Mouse (Mus musculus) layer of hippocampus, adult 9-10 months (tissue): ENCODE data around the gene Rere.
"Not testable (repeated sequence)": the region's sequence is repeated elsewhere in the genome, so short reads cannot be mapped to it uniquely, and the experiment has no call there.

Source experiments
- DNase-seq: peaks from one replicate; pipeline ENCODE4 v3.0.0; 2022; ENCODE audit warnings: low spot score

The Rere gene

GRCm38 (mm10) chr4:150555783-150556182 is 274.3 kb downstream of the Rere start:
- DNase-seq = no peak

GRCm38 (mm10) chr4:150556382-150557221 is 275.2 kb downstream of the Rere start:
- peak; percentile 75 for DNase-seq

- not testable (repeated sequence) for DNase-seq
Measured at GRCm38 (mm10) chr4:150557289-150557688, 275.8 kb downstream of the Rere start.

GRCm38 (mm10) chr4:150557976-150558375 is 276.5 kb downstream of the Rere start:
- DNase-seq = no peak

- DNase-seq = no peak
Measured at GRCm38 (mm10) chr4:150559514-150559913, 278.1 kb downstream of the Rere start.

- DNase-seq = no peak
Measured at GRCm38 (mm10) chr4:150563281-150563680, 281.8 kb downstream of the Rere start.

- DNase-seq = no peak
Measured at GRCm38 (mm10) chr4:150566193-150566592, 284.7 kb downstream of the Rere start.

GRCm38 (mm10) chr4:150568318-150569134 is 287.1 kb downstream of the Rere start:
- no peak for DNase-seq

- no peak for DNase-seq
Measured at GRCm38 (mm10) chr4:150569135-150569833, 287.8 kb downstream of the Rere start.

GRCm38 (mm10) chr4:150569834-150570571 is 288.6 kb downstream of the Rere start:
- DNase-seq = no peak

GRCm38 (mm10) chr4:150570793-150571192 is 289.3 kb downstream of the Rere start:
- no peak for DNase-seq

- DNase-seq = no peak
Measured at GRCm38 (mm10) chr4:150572104-150572691, 290.8 kb downstream of the Rere start.

- DNase-seq = no peak
Measured at GRCm38 (mm10) chr4:150572938-150573337, 291.5 kb downstream of the Rere start.

GRCm38 (mm10) chr4:150575363-150576092 is 294.1 kb downstream of the Rere start:
- DNase-seq = no peak

- no peak for DNase-seq
Measured at GRCm38 (mm10) chr4:150576339-150576738, 294.9 kb downstream of the Rere start.

GRCm38 (mm10) chr4:150578021-150578420 is 296.6 kb downstream of the Rere start:
- no peak for DNase-seq

GRCm38 (mm10) chr4:150581931-150582723 is 300.7 kb downstream of the Rere start:
- no peak for DNase-seq

- peak; percentile 57 for DNase-seq
Measured at GRCm38 (mm10) chr4:150582966-150583776, 301.7 kb downstream of the Rere start.

- DNase-seq = no peak
Measured at GRCm38 (mm10) chr4:150583777-150584135, 302.3 kb downstream of the Rere start.
